Mouse (Mus musculus) adrenal gland, postnatal 36 days (tissue): Measurements from ENCODE around the gene Olfr419. TPM values are rescaled to one million over a fixed set of nuclear protein-coding genes. Genes with fewer than 3 reads are reported as not detected.

ENCODE experiments used
- DNase-seq, 2 experiments: peaks; one replicate each; pipeline ENCODE4 v3.0.0; 2021; ENCODE audit warnings: mixed read lengths in 1 of 2
- long read RNA-seq, 2 experiments: library from polyadenylated mRNA; stranded (forward); transcript quantifications; one replicate each; pipeline ENCODE4 v2.0.0; 2021; ENCODE audit warnings: borderline sequencing depth in 2 of 2
- total RNA-seq, 2 experiments: library from RNA; stranded (reverse); gene quantifications; 2 replicates each; pipeline ENCODE4 v1.2.3; 2021

Olfr419 gene
- total RNA-seq: not detected
- long read RNA-seq, experiment 1: 0 reads
- long read RNA-seq, experiment 2: 0 reads

GRCm38 (mm10) chr1:174251961-174252360 lies at the start of gene Olfr419:
TSS of gene Olfr419 (minus strand) at chr1:174252061.
- no peak for DNase-seq

- no peak for DNase-seq
Observed at GRCm38 (mm10) chr1:174270643-174271042, 18.8 kb upstream of the Olfr419 start.

GRCm38 (mm10) chr1:174269162-174269561 lies 17.3 kb upstream of the Olfr419 start:
- DNase-seq: no peak

- DNase-seq: no peak
Observed at GRCm38 (mm10) chr1:174267816-174268215, 16.0 kb upstream of the Olfr419 start.

GRCm38 (mm10) chr1:174250376-174250775 lies 1.5 kb downstream of the Olfr419 start:
- no peak for DNase-seq

GRCm38 (mm10) chr1:174247170-174247569 lies 4.7 kb downstream of the Olfr419 start:
- DNase-seq: no peak

GRCm38 (mm10) chr1:174246080-174246479 lies 5.8 kb downstream of the Olfr419 start:
- no peak for DNase-seq

GRCm38 (mm10) chr1:174244621-174245020 lies 7.2 kb downstream of the Olfr419 start:
- DNase-seq: no peak

- no peak for DNase-seq
Observed at GRCm38 (mm10) chr1:174239916-174240315, 11.9 kb downstream of the Olfr419 start.

GRCm38 (mm10) chr1:174216528-174217204 lies 35.2 kb downstream of the Olfr419 start:
- DNase-seq: no peak

GRCm38 (mm10) chr1:174215270-174216038 lies 36.4 kb downstream of the Olfr419 start:
- no peak for DNase-seq

GRCm38 (mm10) chr1:174212286-174212685 lies 39.6 kb downstream of the Olfr419 start:
- no peak for DNase-seq

GRCm38 (mm10) chr1:174204699-174205098 lies 47.2 kb downstream of the Olfr419 start:
- no peak for DNase-seq

Other genes starting within 250 kb of the Olfr419 start
- 10 to 100 TPM in 1 of 2 experiments, 1 to 10 TPM in 1; 2.6 to 16.8 TPM for gene Ifi205, start 220.3 kb downstream of the Olfr419 start, total RNA-seq
- not detected for gene Olfr433, start 211.4 kb downstream of the Olfr419 start, total RNA-seq
- gene Olfr432, start 202.9 kb downstream of the Olfr419 start, total RNA-seq: not detected
- gene Olfr430, start 185.5 kb downstream of the Olfr419 start, total RNA-seq: not detected
- gene Olfr429, start 167.7 kb downstream of the Olfr419 start, total RNA-seq: not detected
- gene Olfr427, start 155.2 kb downstream of the Olfr419 start, total RNA-seq: not detected
- gene Olfr231, start 130.9 kb downstream of the Olfr419 start, total RNA-seq: not detected
- not detected for gene Olfr424, start 120.5 kb downstream of the Olfr419 start, total RNA-seq
- not detected for gene Olfr420, start 96.4 kb downstream of the Olfr419 start, total RNA-seq
- gene Spta1, start 79.3 kb downstream of the Olfr419 start, total RNA-seq: under 1 TPM; 0.49 to 0.63 TPM
- gene Mptx1, start 78.5 kb upstream of the Olfr419 start, total RNA-seq: not detected
- gene Olfr417, start 113.1 kb upstream of the Olfr419 start, total RNA-seq: not detected
- not detected for gene Olfr248, start 139.0 kb upstream of the Olfr419 start, total RNA-seq
- not detected for gene Olfr414, start 172.0 kb upstream of the Olfr419 start, total RNA-seq
- gene Olfr220, start 190.0 kb upstream of the Olfr419 start, total RNA-seq: not detected
- 1 to 10 TPM; 2.1 to 2.4 TPM for gene Fmn2, start 249.8 kb upstream of the Olfr419 start, total RNA-seq